Mouse (Mus musculus): ENCODE measurements around the gene Fbxl12. TPM values are rescaled to one million over a fixed set of nuclear protein-coding genes. Genes with fewer than 3 reads are reported as not detected.
A peak's percentile ranks its signal among the peaks of the same experiment; 100 is the strongest.
"Not testable (repeated sequence)": the region's sequence is repeated elsewhere in the genome, so short reads cannot be mapped to it uniquely, and the experiment has no call there.

The Fbxl12 gene
- polyA plus RNA-seq, 1 experiment from 2014 or later: 21.5 TPM

DNA sequence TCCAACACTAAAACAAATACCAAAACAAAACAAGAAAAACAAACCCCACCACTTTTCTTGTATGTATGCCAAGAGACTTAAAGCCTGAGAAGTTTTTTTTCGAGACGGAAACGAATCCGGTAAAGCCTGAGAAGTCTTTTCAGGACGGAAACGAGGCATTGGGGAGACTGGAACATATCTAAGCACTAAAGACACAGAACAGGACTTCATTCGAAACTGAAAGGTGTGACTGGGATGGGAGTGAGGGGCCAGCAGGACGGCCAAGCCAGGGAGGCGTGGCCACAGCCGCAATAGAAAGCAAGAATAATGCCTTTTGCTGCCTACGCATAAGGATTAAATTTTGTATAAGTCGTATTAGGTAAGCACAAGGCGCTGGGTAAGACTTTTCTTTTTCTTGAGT, 786 bp downstream of the Fbxl12 start:
- no peaks in the 10 kb centered on the region for H3K27me3 ChIP-seq
- WGBS: 9% methylated on average over 13 of the region's 13 CpGs
- ATAC-seq (ENCODE audit: low FRiP score, low read depth): no peak
- peaks cover 33% of the 10 kb centered on the region for H3K36me3 ChIP-seq
- H3K9me3 ChIP-seq: no peaks in the 10 kb centered on the region
- H3K4me1 ChIP-seq: peaks cover 30% of the 10 kb centered on the region
- H3K27ac ChIP-seq: no peak overlapping the region; the same call in 1 of the 2 replicates
- peak overlapping the region; percentile 98 for H3K4me2 ChIP-seq (replicated peaks)
- H3K4me3 ChIP-seq: peak overlapping the region; percentile 88
- H3K9ac ChIP-seq: peak overlapping the region; percentile 87

DNA sequence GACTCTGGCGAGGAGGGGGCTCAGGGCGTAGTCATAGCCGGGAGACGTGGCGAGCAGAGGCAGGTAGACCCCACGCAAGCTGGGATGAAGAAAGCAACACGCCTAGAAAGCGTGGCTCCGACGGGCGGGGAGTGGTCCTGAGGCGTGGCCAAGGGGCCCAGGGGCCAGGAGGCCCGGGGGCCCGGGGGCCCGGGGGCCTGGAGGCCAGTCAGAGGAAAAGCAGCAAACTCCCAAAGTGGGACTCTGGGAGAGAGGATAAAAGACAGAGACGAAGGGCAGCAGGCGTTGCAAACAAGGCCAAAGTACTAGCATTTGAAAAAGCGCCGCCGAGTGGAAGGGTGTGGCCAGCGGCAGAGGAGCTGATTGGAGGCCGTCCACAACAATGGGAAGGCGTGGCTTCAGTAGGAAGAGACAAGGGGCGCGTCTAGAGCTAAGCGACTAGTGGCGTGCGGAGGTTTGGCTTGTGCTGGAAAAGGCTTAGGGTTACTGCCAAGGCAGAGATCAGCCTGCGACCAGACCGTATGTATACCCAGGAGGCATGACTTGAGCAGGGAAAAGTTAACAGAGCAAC, 1.6 kb downstream of the Fbxl12 start:
- H3K36me3 ChIP-seq: peaks cover 33% of the 10 kb centered on the region
- WGBS: under 1% methylated on average over 30 of the region's 30 CpGs
- peak overlapping the region; percentile 86 for H3K27ac ChIP-seq
- peak overlapping the region; percentile 87 for H3K9ac ChIP-seq
- peaks cover 30% of the 10 kb centered on the region for H3K4me1 ChIP-seq
- H3K27me3 ChIP-seq: no peaks in the 10 kb centered on the region
- H3K9me3 ChIP-seq: no peaks in the 10 kb centered on the region
- H3K4me3 ChIP-seq: peak overlapping the region; percentile 88
- peak; percentile 80 for ATAC-seq (ENCODE audit: low FRiP score, low read depth)
- peak overlapping the region; percentile 98 for H3K4me2 ChIP-seq (replicated peaks)

GRCm38 (mm10) chr9:20642101-20642895, 2.3 kb downstream of the Fbxl12 start, which contains the start of gene Ubl5:
Gene Ubl5, plus strand, starts transcription at chr9:20642878.
- H3K4me1 ChIP-seq: peaks cover 30% of the 10 kb centered on the region
- peak within 1 kb of the TSS; percentile 98 for H3K4me2 ChIP-seq (replicated peaks)
- no peaks in the 10 kb centered on the region for H3K27me3 ChIP-seq
- no peaks in the 10 kb centered on the region for H3K9me3 ChIP-seq
- H3K36me3 ChIP-seq: peaks cover 35% of the 10 kb centered on the region
- peak; percentile 95 for ATAC-seq (ENCODE audit: low FRiP score, low read depth)
- H3K9ac ChIP-seq: peak within 1 kb of the TSS; percentile 92
- under 1% methylated on average over 51 of the region's 51 CpGs for WGBS
- peak within 1 kb of the TSS; percentile 88 for H3K4me3 ChIP-seq
- H3K27ac ChIP-seq: peak within 1 kb of the TSS; percentile 86

DNA sequence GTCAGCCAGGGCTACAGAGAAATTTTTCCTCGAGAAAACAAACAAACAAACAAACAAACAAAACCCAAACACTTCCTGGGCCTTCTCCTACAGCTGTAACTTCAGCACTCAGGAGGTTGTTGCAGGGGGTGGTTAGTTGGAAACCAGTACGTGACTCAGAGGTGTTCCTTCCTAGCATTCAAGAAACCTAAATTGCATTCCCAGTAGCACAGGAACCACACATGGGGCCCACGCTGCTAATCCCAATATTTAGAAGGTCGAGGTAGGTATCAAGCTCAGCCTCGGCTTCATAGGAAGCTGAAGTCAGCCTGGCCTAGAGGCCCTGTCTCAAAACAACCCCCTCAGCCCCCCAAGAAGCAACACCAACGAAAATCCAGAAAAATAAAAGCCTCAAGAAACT, 3.1 kb downstream of the Fbxl12 start:
- Histone ChIP-seq H3K27ac (no peak overlapping the region), H3K4me1 (peaks cover 30% of the 10 kb centered on the region), H3K4me2 (replicated peaks) (peak overlapping the region; percentile 98), H3K27me3 (no peaks in the 10 kb centered on the region), H3K36me3 (peaks cover 30% of the 10 kb centered on the region), H3K9ac (peak overlapping the region; percentile 92), H3K9me3 (no peaks in the 10 kb centered on the region), H3K4me3 (peak overlapping the region; percentile 88)
- ATAC-seq (ENCODE audit: low FRiP score, low read depth): no peak
- 20% methylated on average over 6 of the region's 6 CpGs for WGBS

- no peak overlapping the region for H3K4me3 ChIP-seq
- no peak for ATAC-seq (ENCODE audit: low FRiP score, low read depth)
- no peak overlapping the region for H3K9ac ChIP-seq
- no peaks in the 10 kb centered on the region for H3K27me3 ChIP-seq
- H3K4me2 ChIP-seq (replicated peaks): no peak overlapping the region
- H3K4me1 ChIP-seq: peaks cover 19% of the 10 kb centered on the region
- H3K9me3 ChIP-seq: no peaks in the 10 kb centered on the region
- 86% methylated on average over 4 of the region's 4 CpGs for WGBS
- H3K27ac ChIP-seq: no peak overlapping the region
- peaks cover 24% of the 10 kb centered on the region for H3K36me3 ChIP-seq
These were observed 5.1 kb downstream of the Fbxl12 start for GRCm38 (mm10) chr9:20639486-20639885.

- Histone ChIP-seq H3K9me3 (no peaks in the 10 kb centered on the region), H3K4me2 (replicated peaks) (no peak overlapping the region), H3K27ac (no peak overlapping the region), H3K36me3 (peaks cover 24% of the 10 kb centered on the region), H3K4me3 (no peak overlapping the region), H3K27me3 (no peaks in the 10 kb centered on the region), H3K9ac (no peak overlapping the region), H3K4me1 (peaks cover 14% of the 10 kb centered on the region)
- WGBS: 96% methylated on average over 19 of the region's 19 CpGs
- no peak for ATAC-seq (ENCODE audit: low FRiP score, low read depth)
These were observed 6.0 kb downstream of the Fbxl12 start for GRCm38 (mm10) chr9:20638552-20638951.

- no peak for ATAC-seq (ENCODE audit: low FRiP score, low read depth)
- Histone ChIP-seq H3K27ac (no peak overlapping the region), H3K9me3 (0 out of 2 replicates have a peak, but pooled peaks cover 5% of the 10 kb centered on the region), H3K27me3 (no peaks in the 10 kb centered on the region), H3K36me3 (peaks cover 24% of the 10 kb centered on the region), H3K9ac (no peak overlapping the region), H3K4me1 (peaks cover 12% of the 10 kb centered on the region), H3K4me2 (replicated peaks) (no peak overlapping the region), H3K4me3 (no peak overlapping the region)
- 78% methylated on average over 2 of the region's 2 CpGs for WGBS
These were observed 7.8 kb downstream of the Fbxl12 start for GRCm38 (mm10) chr9:20636790-20637189.

DNA sequence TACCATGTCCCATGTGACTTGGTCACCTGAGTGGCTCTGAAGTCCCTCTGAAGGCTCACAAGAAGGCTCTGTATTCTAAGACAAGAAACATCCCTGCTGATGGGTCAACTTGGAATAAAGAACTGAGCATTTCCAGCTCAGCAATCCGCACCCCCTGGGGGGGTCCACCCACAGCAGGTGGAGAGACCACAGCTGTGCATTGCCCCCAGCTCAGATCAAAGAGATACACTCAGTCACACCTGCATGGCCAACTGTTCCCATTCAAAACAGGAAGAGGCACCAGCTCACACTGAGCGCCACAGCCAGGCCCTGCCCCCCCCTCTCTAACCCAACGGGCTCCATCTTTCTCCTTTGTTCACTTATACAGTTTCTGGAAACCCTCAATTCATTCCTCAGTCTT, 8.3 kb downstream of the Fbxl12 start:
- no peak overlapping the region for H3K4me3 ChIP-seq
- no peak for ATAC-seq (ENCODE audit: low FRiP score, low read depth)
- H3K9ac ChIP-seq: no peak overlapping the region
- H3K36me3 ChIP-seq: peaks cover 24% of the 10 kb centered on the region
- H3K27ac ChIP-seq: no peak overlapping the region
- no peaks in the 10 kb centered on the region for H3K27me3 ChIP-seq
- no peak overlapping the region for H3K4me2 ChIP-seq (replicated peaks)
- WGBS: 69% methylated on average over 3 of the region's 3 CpGs
- H3K4me1 ChIP-seq: peaks cover 7% of the 10 kb centered on the region
- H3K9me3 ChIP-seq: 0 out of 2 replicates have a peak, but pooled peaks cover 6% of the 10 kb centered on the region

DNA sequence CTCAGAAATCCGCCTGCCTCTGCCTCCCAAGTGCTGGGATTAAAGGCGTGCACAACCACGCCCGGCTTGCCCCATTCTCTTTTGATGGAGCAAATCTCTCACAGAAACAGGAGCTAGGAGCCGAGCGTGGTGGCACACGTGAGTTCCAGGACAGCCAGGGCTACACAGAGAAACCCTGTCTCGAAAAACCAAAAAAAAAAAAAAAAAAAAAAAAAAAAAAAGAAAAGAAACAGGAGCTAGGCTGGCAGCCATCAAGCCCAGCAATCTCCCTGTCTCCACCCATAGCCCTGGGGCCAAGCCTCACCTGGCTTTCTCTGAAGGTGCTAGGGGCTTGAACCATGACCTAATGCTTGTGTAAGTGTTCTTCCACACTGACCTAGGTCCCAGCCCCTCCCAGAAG, 8.9 kb downstream of the Fbxl12 start:
- ATAC-seq (ENCODE audit: low FRiP score, low read depth); H3K4me2 ChIP-seq (replicated peaks): not testable (repeated sequence)

DNA sequence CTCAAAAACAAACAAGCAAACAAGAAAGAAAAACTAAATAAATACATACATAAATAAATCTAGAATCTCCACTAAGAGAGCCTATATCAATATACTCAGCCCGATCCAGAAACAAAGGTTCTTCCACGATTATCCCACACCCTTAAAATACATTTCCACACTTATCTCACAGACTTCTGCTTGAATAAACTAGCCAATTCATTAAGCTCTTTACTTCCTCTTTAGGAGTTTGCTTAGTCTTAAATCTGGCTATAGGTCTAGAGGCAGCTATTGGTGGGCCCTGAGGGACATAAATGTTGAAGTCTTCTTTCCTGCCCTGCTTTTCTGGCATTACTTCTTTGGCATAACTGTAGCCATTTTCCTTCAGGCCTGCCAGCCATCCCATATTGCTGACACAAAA, 13.2 kb downstream of the Fbxl12 start:
- H3K27ac ChIP-seq: no peak overlapping the region
- H3K4me3 ChIP-seq: no peak overlapping the region
- no peaks in the 10 kb centered on the region for H3K27me3 ChIP-seq
- no peak for ATAC-seq (ENCODE audit: low FRiP score, low read depth)
- no peak overlapping the region for H3K9ac ChIP-seq
- H3K36me3 ChIP-seq: peaks cover 4% of the 10 kb centered on the region; the same call in 1 of the 2 replicates
- H3K9me3 ChIP-seq: 0 out of 2 replicates have a peak, but pooled peaks cover 6% of the 10 kb centered on the region
- no peak overlapping the region for H3K4me2 ChIP-seq (replicated peaks)
- H3K4me1 ChIP-seq: no peaks in the 10 kb centered on the region
- 96% methylated on average over 2 of the region's 2 CpGs for WGBS

More for the DNA sequence above, 8.9 kb downstream of the Fbxl12 start:
- WGBS: 92% methylated on average over 8 of the region's 8 CpGs
- H3K27ac ChIP-seq, H3K4me3 ChIP-seq, H3K27me3 ChIP-seq, H3K9ac ChIP-seq, H3K4me1 ChIP-seq, H3K9me3 ChIP-seq: not testable (repeated sequence)
- peaks cover 24% of the 10 kb centered on the region for H3K36me3 ChIP-seq

GRCm38 (mm10) chr9:20616685-20617084, 27.9 kb downstream of the Fbxl12 start:
- WGBS: 69% methylated on average over 2 of the region's 2 CpGs
- H3K36me3 ChIP-seq: 0 out of 2 replicates have a peak, but pooled peaks cover 7% of the 10 kb centered on the region
- no peaks in the 10 kb centered on the region for H3K9me3 ChIP-seq
- H3K27me3 ChIP-seq: no peaks in the 10 kb centered on the region
- ATAC-seq (ENCODE audit: low FRiP score, low read depth): no peak
- no peak overlapping the region for H3K9ac ChIP-seq
- no peak overlapping the region for H3K4me2 ChIP-seq (replicated peaks)
- no peak overlapping the region for H3K4me3 ChIP-seq
- H3K4me1 ChIP-seq: no peaks in the 10 kb centered on the region
- no peak overlapping the region for H3K27ac ChIP-seq

DNA sequence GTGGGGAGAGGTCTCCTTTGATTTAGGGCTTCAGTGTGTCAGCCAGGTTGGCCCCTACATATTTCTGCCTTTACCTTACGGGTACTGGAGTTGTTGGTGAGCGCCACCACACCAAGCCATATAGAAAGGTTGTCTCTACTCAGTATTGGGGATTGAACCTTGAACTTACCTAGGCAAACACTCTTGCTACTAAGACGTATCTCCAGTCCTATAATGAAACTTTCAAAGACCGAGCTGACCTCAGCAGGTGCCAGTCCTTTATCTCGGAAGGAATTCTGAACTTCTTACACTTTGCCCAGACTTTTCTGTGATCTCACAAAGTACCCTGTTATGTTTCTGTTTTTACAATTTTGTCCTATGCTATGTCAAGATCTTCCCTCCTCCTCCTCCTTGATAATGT, 32.6 kb downstream of the Fbxl12 start:
- H3K9ac ChIP-seq: no peak overlapping the region
- H3K9me3 ChIP-seq: no peaks in the 10 kb centered on the region
- H3K27ac ChIP-seq: no peak overlapping the region
- no peak for ATAC-seq (ENCODE audit: low FRiP score, low read depth)
- H3K4me1 ChIP-seq: no peaks in the 10 kb centered on the region
- H3K36me3 ChIP-seq: peaks cover 11% of the 10 kb centered on the region
- WGBS: 78% methylated on average over 5 of the region's 5 CpGs
- no peak overlapping the region for H3K4me3 ChIP-seq
- H3K4me2 ChIP-seq (replicated peaks): no peak overlapping the region
- no peaks in the 10 kb centered on the region for H3K27me3 ChIP-seq

Data from limb, embryonic 13.5 days (tissue).